Mouse (Mus musculus) C2C12 (cell line): ENCODE data around the gene Hoxa5.

ENCODE experiments used
- CTCF ChIP-seq: IDR thresholded peaks from one replicate; pipeline ENCODE4 v1.5.1; 2011; ENCODE audit not compliant: control insufficient read depth, insufficient read depth, insufficient read length
- MYOG ChIP-seq: IDR thresholded peaks from one replicate; pipeline ENCODE4 v1.6.1; 2011; ENCODE audit not compliant: control insufficient read depth, insufficient read length; ENCODE audit errors: extremely low read depth

- TF ChIP-seq MYOG: no peak
- no peak for TF ChIP-seq CTCF
These were observed 10.7 kb upstream of the Hoxa5 start for GRCm38 (mm10) chr6:52215070-52215469.
